Mouse (Mus musculus) c-Kit-negative CD71-positive TER-119-positive erythroid progenitor cells, embryonic 14.5 days (primary cell): ENCODE measurements around the gene Tex14.
"Not testable (repeated sequence)": the region's sequence is repeated elsewhere in the genome, so short reads cannot be mapped to it uniquely, and the experiment has no call there.

Experiments
- DNase-seq: peaks from one replicate; pipeline ENCODE4 v3.0.0-alpha.2; 2013; ENCODE audit warnings: low read depth, low spot score

The Tex14 gene

DNA sequence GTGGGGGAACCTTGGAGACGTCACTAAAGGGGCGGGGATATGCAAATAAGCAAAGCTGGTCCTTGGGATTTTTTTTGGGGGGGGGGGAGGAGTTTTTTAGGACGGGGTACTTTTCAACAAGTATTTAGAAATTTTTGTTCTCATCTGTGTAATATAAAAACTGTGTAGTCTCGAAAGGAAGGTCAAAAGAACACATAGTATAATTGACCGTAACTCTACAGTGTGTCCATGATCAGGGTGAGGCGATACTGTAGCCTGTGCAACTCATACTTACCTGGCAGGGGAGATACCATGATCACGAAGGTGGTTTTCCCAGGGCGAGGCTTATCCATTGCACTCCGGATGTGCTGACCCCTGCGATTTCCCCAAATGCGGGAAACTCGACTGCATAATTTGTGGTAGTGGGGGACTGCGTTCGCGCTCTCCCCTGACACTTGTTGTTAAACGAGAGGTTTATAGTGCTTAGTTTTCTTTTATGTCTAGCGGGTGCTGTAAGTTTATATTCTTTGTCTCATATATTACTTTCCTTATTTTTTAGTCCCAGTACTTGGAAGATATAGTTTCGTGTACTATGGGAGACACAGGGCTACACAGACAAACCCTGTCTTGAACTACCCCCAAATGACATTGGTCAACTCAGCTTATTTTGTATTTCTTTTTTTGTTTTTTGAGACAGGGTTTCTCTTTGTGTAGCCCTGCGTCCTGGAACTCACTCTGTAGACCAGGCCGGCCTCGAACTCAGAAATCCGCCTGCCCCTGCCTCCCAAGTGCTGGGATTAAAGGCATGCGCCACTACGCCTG, 21.8 kb downstream of the Tex14 start:
- peak; percentile 79 for DNase-seq

GRCm38 (mm10) chr11:87427273-87428050, 22.6 kb downstream of the Tex14 start:
- no peak for DNase-seq

GRCm38 (mm10) chr11:87428051-87428673, 23.3 kb downstream of the Tex14 start:
- DNase-seq = no peak

DNA sequence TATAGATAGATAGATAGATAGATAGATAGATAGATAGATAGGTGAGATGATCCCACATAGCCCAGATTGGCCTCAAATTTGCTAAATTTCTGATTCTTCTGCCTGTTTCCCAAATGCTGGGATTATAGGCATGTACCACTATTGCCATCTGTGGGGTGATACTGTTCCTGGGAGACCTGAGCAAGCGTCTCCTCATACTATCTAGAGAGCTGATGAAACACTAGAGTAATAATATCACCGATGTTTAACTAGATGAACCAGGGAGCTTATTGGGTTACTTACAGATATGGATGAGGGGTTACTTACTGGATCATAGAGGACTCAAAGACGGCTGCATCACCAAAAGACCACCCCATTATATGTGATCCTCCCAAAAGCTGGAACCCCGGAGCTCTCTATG, 24.5 kb downstream of the Tex14 start:
- no peak for DNase-seq

DNA sequence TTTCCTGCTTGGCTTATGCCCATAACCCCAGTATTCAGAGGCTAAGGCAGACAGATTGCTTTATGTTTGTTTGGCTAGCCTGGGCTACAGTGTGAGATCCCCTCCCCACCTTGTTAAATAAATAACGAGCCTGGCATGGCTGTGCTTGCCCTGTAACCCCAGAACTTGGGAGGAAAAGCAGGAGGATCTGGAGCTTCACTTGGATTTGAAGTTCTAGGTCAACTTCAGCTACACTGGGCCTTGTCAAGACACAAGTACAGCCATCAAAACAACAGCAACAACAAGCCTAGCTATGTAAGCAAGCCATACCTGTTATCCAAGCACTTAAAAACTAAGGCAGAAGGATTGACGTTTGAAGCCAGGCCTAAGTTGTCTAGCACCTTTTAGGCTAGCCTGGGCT, 25.5 kb downstream of the Tex14 start:
- no peak for DNase-seq

- not testable (repeated sequence) for DNase-seq
Measured at GRCm38 (mm10) chr11:87431813-87432212, 26.9 kb downstream of the Tex14 start.

DNA sequence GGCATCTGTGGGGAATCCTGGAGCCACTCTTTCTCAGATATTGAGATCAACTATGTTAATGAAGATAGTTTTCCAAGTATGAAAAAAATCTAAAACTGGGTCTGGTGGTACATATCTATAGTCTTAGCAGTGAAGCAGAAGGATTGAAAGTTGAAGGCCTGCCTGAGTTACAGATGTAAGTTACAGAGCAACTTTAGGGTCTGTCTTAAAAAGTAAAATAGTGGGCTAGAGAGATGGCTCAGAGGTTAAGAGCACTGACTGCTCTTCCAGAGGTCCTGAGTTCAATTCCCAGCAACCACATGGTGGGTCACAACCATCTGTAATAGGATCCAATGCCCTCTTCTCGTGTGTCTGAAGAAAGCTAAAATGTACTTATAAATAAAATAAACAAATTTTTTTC, 27.6 kb downstream of the Tex14 start:
- DNase-seq = no peak

DNA sequence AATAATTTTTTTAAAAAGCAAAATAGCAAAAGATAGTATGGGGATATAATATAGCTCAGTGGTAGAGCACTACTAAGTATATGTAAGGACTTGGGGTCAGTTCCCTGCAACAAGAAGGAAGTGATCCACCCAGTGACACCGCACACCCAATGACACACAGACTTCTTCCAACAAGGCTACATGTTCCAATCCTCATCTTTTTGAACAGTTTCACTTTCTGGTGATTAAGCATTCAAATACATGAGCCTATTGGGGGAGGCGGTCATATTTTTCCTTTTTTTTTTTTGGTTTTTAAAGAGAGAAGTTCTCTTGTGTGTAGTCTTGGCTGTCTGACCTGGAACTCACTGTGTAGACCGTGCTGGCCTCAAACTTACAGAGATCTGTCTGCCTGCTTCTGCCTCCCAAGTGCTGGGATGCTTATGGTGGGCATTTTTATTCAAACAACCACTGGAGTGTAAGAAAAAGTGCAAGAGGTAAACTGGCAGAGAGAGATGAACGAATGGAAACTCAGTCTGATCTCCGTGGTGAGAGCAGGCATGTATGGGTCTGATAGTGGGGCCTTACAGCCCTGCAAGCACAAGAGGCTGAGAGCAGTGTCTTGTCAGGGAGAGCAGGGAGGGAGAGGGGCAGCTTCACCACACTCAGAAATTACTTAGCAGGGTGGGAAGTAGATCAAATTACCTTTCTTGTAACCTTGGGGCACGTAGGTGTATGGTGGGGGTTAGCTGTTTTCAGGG, 28.2 kb downstream of the Tex14 start:
- DNase-seq = no peak

GRCm38 (mm10) chr11:87435107-87435506, 30.2 kb downstream of the Tex14 start:
- DNase-seq = not testable (repeated sequence)

- no peak for DNase-seq
Measured at GRCm38 (mm10) chr11:87436326-87437232, 31.7 kb downstream of the Tex14 start.

- DNase-seq = no peak
Measured at GRCm38 (mm10) chr11:87439796-87440420, 35.0 kb downstream of the Tex14 start.

DNA sequence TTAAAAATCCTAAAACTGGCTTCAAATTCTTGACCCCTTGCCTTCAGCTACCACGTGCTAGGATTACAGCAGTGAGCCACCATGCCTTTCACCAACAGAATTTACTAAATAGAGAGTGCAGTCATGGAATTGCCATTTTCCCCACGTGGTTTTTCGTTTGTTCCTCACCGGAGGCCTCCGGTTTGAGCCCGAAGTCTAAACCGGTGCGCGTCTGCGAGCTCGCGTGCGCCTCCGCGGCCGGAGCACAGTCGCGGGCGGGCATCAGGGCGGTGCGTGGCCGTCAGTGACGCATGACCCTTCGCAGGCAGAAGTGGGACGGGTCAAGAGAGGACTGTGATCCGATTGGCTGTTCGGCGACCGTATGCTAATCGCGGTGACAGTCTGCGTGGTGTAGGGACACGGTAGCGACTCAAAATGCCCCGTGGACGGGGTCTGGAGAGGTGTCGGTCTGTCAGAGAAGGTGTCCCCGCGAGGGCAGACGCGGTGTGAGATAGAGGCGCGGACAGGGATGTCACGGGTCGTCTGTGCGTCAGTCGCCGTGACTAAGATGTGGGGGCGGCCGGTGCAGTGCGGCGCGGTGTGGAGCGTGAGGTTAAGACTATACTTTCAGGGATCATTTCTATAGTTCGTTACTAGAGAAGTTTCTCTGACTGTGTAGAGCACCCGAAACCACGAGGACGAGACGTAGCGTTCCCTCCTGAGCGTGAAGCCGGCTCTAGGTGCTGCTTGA, 37.9 kb downstream of the Tex14 start:
- not testable (repeated sequence) for DNase-seq

DNA sequence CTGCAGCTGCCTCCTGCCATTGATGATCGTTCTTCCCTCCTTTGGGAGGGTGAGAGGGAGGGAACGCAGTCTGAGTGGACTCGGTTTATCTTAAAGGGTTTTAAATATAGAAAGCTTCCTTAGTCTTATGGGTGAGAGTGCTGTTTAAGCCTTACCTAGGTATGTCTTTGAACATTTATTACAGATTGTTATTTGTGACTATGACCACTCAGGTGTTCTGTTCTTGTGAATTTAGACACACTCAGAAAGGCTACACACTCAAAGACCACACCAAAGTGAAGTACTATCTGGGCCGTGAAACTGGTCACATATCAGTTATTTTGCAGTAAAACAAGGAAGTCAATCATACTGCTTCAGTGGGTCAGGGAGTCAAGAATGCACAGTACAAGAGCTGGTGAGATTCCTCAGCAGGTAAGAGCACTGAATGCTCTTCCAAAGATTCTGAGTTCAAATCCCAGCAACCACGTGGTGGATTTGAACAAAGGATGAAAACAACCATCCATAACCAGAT, 38.6 kb downstream of the Tex14 start:
- peak; percentile 56 for DNase-seq

DNA sequence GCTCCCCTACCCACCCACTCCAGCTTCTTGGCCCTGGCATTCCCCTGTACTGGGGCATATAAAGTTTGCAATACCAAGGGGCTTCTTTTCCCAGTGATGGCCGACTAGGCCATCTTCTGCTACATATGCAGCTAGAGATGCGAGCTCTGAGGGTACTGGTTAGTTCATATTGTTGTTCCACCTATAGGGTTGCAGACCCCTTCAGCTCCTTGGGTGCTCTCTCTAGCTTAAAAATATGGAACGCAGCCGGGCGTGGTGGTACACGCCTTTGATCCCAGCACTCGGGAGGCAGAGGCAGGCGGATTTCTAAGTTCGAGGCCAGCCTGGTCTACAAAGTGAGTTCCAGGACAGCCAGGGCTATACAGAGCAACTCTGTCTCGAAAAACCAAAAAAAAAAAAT, 39.2 kb downstream of the Tex14 start:
- not testable (repeated sequence) for DNase-seq

DNA sequence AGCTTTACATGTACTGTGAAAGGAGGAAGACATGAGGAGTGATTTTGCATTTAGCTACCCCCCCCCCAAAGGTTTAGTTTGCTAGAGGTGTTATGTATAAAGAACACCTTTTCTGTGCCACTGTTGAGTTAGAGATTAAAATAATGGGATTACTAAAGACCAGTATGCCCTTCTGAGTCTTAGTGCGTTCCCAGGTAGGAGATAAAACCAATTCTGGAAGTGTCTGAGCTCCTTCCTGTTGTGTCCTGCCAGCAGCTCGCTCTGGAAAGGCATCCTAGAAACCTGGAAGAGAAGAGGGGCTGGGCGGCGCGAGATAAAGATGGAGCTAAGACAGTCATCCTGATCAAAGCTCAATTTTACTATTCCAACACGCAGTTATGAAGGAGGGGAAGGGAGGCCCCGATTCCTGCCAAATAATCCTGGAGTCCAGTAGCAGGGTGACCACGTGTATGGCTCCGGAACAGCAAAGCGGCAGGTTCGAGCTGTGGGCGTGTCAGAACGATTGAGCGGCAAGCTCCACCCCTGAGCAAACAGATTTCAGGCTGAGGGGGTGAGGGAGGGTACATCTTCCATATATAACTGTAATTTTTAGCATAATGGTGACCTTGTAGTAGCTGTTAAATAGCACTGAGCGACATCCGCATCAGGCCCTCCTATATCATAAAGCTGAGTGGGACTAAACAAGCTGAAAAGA, 40.0 kb downstream of the Tex14 start:
- no peak for DNase-seq

GRCm38 (mm10) chr11:87445593-87445992, 40.7 kb downstream of the Tex14 start:
- not testable (repeated sequence) for DNase-seq

DNA sequence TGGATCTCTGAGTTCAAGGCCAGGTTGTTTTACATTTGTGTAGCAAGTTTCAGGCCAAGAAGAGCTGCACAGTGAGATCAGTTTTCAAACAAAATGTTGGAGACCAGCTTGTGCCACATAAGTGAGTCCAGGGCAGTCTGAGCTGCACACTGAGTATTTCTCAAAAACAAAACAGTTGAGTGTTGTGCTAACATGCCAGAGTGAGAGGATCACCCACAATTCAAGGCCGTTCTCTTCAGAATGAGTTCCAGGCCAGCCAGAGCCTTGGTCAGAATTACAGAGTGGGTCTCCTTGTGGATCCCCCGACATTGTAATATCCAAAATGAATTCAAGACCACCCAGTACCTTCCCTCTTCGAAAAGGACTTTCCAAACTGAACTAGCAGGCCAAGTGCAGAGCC, 41.3 kb downstream of the Tex14 start:
- DNase-seq = no peak

DNA sequence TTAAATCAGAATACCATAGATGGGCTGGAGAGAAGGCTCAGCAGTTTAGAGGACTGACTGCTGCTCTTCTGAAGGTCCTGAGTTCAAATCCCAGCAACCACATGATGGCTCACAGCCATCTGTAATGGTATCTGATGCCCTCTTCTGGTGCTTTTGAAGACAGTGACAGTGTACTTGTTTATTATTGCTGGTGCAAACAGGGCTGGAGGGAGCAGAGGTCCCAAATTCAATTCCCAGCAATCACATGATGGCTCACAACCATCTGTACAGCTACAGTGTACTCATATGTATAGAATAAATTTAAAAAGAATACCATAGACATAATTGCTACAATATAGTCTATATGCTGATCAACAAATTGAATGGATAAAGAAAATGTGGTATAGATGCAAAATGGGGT, 42.6 kb downstream of the Tex14 start:
- DNase-seq = no peak

DNA sequence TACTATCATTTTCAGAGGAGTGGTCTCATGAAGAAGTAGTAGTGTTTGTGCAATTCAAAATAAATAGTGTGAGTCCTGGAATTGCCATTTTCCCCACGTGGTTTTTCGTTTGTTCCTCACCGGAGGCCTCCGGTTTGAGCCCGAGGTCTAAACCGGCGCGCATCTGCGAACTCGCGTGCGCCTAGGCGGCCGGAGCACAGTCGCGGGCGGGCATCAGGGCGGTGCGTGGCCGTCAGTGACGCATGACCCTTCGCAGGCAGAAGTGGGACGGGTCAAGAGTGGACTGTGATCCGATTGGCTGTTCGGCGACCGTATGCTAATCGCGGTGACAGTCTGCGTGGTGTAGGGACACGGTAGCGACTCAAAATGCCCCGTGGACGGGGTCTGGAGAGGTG, 43.2 kb downstream of the Tex14 start:
- peak; percentile 65 for DNase-seq
